Mouse (Mus musculus) thymus, postnatal 10 days (tissue): ENCODE results near the gene Tram2.
A peak's percentile ranks its signal among the peaks of the same experiment; 100 is the strongest.

Experiments
- DNase-seq, 2 experiments: peaks; one replicate each; pipeline ENCODE4 v3.0.0; 2021; ENCODE audit warnings: low spot score in 2 of 2

The Tram2 gene

GRCm38 (mm10) chr1:21068491-21068890 is 10.5 kb downstream of the Tram2 start:
- DNase-seq = no peak

DNA sequence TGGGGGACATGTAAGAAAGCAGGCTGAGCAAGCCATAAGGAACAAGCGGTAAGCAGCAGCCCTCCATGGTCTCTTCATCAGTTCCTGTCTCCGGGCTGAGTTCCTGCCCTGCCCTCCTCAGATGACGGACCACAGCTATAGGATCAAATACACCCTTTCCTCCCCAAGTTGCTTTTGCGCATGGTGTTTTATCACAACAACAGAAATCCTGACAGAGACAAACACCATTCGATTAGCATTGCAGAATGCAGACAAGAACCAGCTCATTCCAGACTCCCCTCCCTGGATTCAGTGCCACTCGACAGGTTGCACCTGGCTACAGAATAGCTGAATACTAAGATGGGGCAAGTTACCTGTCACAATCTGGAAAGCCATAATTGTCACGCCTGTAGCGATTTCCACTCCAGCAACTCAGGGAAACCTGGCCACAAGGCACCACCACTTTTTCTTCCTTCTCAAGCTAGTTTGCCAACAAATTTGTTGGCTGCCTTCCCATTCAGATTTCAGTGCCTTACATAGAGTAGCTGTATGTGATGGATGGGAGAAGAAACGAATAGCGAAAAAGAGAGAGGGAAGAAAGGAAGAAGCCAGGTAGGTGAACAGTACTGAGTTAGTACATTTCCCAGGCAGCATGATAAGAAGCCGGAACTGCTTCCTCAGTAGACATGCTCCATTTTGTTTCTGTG is 11.3 kb downstream of the Tram2 start:
- no peak for DNase-seq

DNA sequence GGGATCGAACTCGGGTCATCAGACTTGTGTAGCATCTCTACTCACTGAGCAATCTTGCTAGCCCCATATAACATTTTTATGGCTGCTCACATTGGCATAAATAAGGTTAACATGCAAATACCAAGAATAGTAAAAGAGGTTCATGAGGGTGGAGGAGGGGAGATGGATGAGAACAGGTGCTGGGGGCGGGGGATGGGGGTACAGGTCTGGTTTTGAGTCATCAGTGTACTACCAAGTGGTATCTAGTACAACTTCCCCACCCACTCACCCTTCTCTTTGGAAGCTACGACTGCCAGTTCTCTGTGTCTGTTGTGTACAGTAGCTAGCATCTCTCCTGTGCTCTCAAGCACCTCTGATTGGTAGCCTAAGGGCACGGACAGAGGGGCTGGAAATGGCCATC is 14.9 kb downstream of the Tram2 start:
- no peak for DNase-seq

- no peak for DNase-seq
Observed at GRCm38 (mm10) chr1:21059385-21060109, 19.5 kb downstream of the Tram2 start.

DNA sequence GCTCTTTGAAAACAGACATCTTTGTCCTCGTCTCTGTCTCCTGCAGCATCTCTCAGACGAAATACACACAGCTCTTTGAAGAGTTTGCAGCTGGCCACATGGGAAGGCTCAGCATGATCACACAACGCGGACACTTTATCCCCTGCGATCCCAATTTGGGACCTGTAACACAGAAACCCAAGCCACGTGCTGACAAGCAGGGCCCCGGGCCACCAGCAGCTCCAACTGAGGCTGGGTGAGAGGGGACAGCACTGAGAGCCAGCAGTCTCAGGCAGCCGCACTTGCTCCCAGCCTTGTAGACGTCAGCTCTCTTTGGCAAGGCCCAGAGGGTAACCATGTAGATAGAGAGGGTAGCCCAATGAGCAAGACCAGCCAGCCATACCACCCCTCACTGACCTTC is 26.0 kb downstream of the Tram2 start:
- no peak for DNase-seq

DNA sequence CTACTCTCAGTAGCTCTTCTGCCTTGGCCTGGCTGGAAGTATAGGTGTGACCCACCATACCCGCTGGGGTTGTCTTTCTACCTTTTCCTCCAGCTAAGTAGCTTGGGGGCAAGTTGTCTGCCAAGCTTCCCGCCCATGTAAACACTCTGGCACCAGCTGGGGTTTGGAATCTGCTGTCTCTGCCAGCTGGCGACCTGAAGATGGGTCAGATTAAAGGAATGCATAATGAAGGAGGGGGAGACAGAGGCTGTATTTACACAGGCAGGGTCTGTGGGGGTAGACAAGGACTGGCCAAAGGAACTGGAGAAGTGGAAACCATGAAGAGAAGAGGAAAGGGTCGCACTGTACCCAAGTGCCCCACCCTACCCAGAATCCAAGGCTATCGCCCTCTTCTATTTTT is 26.4 kb downstream of the Tram2 start:
- DNase-seq = no peak

GRCm38 (mm10) chr1:21052132-21052545 is 26.9 kb downstream of the Tram2 start:
- peak in 1 of 2 experiments; percentile 7 for DNase-seq

DNA sequence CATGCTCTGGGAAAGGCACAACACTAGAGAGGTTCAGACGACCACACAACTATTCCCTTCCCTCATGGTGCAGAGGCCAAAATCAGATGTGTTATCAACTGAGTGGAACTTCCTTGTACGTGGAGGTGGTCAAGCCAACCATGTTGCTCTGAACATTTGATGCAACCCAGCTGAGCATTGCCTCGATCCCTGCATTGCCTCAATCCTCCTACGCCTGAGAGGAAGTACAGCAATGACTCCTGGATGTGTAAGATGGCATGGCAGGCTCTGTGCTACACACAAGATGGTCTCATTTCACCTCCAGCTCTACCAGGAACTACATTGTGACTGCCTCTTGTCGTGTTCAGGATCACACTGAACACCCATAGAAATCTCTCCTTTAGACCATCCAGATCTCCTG is 30.0 kb downstream of the Tram2 start:
- no peak for DNase-seq

DNA sequence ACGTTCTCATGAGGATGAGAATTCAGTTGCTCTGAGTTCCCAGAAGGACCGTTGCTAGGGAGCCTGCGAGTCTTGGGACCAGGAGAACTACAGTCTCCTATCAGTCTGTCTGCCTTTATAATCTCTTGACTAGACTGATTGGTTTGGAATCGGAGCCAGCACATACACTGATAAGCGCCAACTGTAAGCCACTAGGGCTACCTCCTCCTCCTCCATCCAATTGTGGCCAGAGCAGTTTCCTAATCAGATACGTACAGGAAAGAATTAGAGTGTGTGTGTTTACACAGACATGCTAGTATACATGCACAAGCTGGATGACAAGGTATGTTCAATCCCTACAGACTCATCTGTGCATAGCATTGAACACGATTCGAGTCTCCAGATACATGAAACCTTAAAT is 30.6 kb downstream of the Tram2 start:
- no peak for DNase-seq

DNA sequence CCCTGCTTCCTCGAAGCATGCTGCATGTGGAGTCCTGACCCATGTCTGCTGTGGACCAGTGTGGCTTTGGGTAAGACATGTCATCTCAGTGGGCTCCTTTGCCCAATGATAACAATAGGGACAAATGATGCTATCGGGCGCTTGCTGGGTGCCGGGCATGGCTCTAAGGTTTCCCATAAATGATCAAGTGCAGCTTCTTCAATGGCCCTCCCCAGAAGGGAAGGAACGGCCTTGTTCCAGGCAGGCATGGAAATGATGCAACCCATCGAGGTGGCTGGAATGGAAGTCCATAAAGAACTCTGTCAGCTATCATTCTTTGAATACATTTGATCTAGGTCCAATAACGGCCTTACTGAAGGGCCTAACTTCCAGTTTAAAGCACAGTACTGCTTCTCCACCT is 36.6 kb downstream of the Tram2 start:
- DNase-seq = no peak

GRCm38 (mm10) chr1:21040610-21041326 is 38.3 kb downstream of the Tram2 start:
- no peak for DNase-seq

- DNase-seq = no peak
Observed at GRCm38 (mm10) chr1:21040173-21040572, 38.9 kb downstream of the Tram2 start.

DNA sequence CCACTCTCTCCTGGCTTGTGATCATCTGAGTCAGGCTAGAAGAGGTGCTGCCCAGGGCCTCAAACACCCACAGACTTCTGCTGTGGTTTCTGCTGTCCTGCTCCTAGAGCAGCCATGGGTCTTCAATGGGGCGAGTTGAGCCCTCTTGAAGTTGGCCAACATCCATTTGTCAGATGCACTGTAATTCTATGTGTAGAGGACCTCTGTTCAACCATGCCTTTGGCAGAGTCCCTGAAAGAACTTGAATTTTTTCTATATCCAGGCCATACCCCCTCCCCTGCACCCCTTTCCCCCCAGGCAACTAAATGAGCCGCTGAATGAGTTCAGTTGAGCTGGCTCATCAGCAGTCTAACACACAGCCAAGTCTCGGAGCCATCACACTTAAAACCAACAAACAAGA is 39.5 kb downstream of the Tram2 start:
- DNase-seq = no peak

DNA sequence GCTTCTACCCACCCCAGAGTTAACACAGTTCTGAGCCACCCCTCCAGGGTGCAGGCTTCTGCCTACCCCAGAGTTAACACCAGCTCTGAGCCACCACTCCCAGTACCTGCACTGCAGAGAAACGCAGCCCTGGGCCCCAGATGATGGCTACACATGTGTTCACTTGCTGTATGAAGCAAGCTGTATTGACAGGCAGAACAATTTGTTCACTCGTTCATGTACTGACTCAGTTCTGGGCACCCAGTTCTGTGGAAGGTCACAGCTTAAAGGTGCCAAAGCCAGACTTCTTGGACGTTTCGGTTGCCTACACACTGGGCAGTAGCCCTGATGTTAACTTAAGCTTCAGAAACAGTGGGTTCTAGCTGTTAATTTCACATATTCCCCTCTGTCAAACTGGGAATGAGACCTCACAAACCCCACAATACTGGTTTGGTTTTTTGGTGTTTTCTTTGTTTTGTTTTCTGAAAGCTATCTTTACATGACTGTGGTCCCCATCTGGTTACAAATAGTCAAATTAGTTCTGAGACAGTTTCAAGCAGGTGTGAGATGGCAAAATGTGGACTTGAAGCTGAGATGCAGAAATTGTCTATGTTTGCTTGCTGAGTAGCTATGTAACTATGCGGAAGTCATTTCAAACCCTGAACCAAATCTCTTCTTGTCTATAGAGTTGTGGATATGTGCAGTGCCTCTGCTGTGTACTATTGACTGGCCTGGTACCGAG is 41.0 kb downstream of the Tram2 start:
- DNase-seq = no peak

GRCm38 (mm10) chr1:21035878-21036277 is 43.2 kb downstream of the Tram2 start:
- no peak for DNase-seq

- no peak for DNase-seq
Observed at GRCm38 (mm10) chr1:21033792-21034119, 45.3 kb downstream of the Tram2 start.

DNA sequence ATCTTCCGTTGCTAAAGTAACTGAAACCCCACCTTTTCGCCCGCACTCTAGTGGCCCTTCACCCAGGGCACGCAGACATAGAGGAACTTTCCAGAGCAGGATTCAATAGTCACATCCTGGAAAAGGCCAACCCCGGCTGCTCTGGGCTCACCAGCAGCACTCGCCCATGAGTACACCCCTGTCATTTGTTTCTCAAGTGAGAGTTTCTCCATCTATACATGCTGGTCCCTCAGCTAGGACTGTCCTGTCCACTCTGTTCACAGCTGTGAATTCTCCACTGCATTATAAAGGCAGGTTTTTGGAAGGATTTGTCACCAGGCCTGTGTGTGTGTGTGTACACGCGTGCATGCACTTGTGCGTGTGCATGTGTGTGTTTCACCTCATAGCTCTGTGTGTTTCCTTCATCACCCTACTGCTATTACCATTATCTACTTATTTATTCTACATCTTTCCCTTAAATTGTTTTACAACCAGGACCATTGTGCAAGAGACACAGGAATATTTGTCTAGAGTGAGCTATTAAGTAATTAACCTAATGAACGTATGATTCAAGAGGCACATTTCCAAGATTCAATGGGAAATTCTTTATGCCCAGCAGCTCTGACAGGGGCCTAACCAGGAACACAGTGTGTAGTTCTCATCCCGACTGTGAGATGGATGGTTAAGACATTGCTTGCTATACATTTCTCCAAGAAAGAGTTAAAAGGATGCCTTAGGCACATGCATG is 45.8 kb downstream of the Tram2 start:
- no peak for DNase-seq

GRCm38 (mm10) chr1:21031650-21032049 is 47.4 kb downstream of the Tram2 start:
- DNase-seq = no peak

- DNase-seq = no peak
Observed at GRCm38 (mm10) chr1:21029000-21029399, 50.0 kb downstream of the Tram2 start.

- DNase-seq = no peak
Observed at GRCm38 (mm10) chr1:21026534-21026933, 52.5 kb downstream of the Tram2 start.

GRCm38 (mm10) chr1:21025203-21025602 is 53.8 kb downstream of the Tram2 start:
- no peak for DNase-seq

- no peak for DNase-seq
Observed at GRCm38 (mm10) chr1:21023101-21023500, 55.9 kb downstream of the Tram2 start.
